Mouse (Mus musculus) cerebellum, postnatal 14 days (tissue): ENCODE data around the gene Ltbp2.
A peak's percentile ranks its signal among the peaks of the same experiment; 100 is the strongest.

Source experiments
- DNase-seq, 2 experiments: peaks; one replicate each; pipeline ENCODE4 v3.0.0; 2021; ENCODE audit warnings: mixed read lengths in 2 of 2

The Ltbp2 gene

DNA sequence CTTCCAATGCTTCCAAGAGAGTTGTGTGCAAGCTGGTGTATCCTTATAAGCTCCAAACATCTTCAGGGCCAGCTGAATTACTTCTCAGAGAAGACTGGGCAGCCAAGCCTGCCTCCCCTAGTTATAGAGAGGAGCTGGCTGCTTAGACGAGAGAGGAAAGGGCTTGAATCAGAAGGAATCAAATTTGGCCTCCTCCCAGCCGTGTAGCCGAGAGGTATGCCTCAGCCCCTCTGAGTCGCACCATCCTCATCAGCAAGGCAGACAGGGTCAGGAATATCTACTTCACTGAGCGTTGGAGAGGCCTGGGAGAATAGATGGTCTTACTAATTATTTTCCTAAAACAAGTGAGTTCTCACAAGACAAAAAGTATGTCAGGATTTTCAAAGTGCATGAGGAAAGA, 40.7 kb downstream of the Ltbp2 start:
- no peak for DNase-seq

GRCm38 (mm10) chr12:84834773-84835172, 41.6 kb downstream of the Ltbp2 start:
- DNase-seq = no peak

DNA sequence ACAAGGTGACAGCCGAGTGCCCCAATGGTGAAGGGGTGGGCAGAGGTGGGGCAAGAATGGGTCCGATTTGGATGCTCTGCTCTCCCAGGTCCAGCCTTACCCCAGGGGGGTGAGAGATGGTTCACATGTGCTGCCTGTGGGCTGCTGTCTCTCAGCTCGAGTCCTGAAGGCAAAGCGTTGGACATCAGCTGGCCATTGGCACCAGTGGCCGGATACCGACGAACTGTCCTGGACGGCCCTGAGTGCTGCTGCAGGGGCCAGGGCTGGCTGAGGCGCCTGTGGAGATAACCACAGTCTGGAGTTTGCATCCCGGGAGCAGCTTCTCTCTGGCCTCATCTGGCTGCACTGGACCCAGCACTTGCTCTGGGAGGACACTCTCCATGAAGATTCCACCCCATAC, 44.7 kb downstream of the Ltbp2 start:
- DNase-seq = peak in 1 of 2 experiments; percentile 31

GRCm38 (mm10) chr12:84831141-84831540, 45.2 kb downstream of the Ltbp2 start:
- DNase-seq = peak in 1 of 2 experiments; percentile 38

GRCm38 (mm10) chr12:84830438-84830837, 45.9 kb downstream of the Ltbp2 start:
- DNase-seq = peak; percentile 45 to 48

DNA sequence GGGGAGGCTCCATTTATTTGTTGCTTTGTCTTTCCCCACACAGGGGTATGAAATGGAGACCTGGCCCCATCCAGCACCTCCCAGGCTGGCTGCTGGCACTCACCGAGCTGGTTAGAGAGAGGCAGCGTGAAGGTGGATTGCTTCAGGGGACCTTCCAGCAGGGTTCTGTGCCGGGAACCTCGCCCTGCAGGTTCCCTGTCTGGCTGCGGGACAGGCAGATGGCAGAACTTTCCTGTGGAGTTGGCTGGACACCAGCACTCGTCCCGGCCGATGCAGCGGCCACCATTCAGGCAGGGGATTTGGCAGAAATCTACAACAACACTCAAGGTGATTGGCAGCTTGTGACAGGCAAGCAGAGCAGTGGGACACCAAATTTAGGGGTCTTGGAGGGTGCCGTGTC, 46.4 kb downstream of the Ltbp2 start:
- DNase-seq = peak; percentile 82 to 87

- peak; percentile 28 to 39 for DNase-seq
These were observed 47.1 kb downstream of the Ltbp2 start for GRCm38 (mm10) chr12:84829109-84829724.

DNA sequence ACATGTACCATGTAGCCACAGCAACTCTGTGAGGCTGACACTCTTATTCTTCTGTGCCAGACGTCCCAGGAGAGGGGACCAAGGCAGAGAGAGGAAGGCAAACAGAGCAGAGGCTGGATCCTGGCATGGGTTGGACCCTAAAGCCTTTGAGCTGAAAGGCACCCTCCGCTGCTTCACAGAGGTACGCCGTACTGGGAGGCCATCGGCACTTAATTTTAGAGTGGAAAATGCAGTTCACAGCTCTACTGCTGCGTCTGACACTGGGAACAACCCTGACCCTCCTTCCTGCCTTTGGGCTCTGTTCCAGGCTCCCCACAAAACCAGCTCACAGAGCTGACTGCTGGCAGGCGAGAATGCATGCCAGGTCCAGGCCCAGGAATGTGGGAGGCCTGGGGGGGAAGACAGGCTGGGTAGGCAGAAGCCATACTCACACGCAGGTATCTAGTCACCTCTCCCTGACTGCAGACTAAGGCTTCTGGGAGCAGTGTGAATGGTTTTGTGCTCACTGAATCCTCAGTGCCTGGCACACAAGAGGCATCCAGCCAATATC, 48.9 kb downstream of the Ltbp2 start:
- peak; percentile 51 to 65 for DNase-seq

DNA sequence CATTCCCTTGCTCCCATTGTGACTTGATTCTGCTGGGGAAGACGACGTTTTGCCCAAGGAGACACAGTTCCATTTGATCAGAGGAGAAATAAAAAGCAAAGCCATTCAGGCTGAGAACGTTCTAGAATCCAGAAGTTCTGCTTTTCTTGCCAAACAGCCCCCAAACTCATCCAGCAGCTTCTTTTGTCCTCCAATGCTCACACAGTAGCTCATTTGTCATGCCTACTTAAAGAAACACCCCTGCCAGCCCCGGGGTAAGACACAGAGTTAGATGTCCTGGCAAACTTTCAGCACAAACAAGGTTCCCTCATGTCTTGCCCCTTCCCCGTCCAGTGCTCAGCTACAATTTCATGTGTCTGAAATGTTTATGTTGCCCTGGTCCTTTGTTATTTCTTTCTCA, 52.1 kb downstream of the Ltbp2 start:
- no peak for DNase-seq

DNA sequence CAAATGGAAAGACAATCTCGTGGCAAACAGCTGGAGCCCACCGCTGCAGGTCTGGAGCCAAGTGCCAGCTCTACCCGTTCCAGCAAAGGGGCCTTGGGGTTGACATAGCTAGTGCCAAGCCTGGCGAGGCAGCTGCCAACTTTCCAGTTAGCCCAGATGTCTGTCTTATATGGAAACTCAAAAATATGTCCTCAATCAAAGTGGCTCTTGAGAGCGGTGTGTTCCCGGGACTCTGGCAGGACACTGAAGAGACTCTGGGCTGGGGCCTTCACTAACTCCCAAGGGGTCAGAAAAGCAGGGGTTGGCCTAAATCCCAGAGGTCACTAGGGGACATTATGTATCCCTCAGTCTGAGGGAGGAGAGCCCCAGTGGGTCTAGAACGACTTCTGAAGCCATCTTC, 52.7 kb downstream of the Ltbp2 start:
- peak in 1 of 2 experiments; percentile 38 for DNase-seq

DNA sequence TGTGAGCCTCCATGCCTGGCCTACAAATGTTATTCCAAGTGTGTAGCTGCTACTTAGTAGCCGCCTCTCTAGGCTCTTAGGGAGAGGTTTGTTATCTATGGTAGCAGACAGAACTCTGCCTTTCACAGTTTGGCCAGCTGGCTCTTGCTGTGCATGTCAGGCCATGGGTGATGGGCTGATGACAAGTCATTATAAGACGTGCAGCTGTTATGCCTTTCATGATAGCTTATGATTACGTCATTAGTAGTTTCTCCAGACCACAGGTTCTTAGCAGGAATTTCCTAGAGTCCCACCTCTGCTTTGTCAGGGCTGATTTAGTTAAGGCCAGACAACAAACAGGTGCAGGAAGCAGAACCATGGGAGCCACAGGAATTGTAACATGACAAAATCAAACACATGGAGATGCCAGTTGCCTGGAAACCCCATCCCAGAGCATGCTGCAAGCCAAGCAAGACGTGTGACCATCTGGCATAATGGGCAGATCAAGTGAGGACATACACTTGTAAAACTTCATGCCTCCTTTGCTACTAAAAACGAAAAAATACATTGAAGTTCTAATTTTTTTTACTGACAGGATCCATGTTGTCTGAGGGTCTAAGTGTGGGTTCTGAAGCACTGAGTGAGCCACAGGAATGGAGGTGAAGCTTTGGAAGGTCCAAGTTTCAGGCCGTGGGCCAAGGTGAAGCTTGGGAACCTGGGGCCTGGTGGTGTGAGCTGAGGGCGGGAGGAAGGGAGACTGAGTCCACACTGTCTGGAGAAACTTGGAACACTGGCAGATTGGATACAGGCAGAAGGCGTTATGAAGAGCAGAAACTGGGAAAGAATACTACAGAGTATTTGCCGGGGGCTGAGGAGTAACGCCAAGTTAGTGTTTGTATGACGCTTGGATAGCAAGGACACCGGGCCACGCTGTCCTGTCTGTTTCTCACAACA, 56.8 kb downstream of the Ltbp2 start:
- DNase-seq = peak; percentile 69 to 77

GRCm38 (mm10) chr12:84818496-84818895, 57.8 kb downstream of the Ltbp2 start:
- DNase-seq = peak in 1 of 2 experiments; percentile 60

- DNase-seq = no peak
These were observed 61.5 kb downstream of the Ltbp2 start for GRCm38 (mm10) chr12:84814663-84815325.

GRCm38 (mm10) chr12:84813773-84814172, 62.6 kb downstream of the Ltbp2 start:
- DNase-seq = peak; percentile 52 to 64

- peak; percentile 63 to 65 for DNase-seq
These were observed 64.3 kb downstream of the Ltbp2 start for GRCm38 (mm10) chr12:84812004-84812403.

- no peak for DNase-seq
These were observed 64.8 kb downstream of the Ltbp2 start for GRCm38 (mm10) chr12:84811510-84811909.

DNA sequence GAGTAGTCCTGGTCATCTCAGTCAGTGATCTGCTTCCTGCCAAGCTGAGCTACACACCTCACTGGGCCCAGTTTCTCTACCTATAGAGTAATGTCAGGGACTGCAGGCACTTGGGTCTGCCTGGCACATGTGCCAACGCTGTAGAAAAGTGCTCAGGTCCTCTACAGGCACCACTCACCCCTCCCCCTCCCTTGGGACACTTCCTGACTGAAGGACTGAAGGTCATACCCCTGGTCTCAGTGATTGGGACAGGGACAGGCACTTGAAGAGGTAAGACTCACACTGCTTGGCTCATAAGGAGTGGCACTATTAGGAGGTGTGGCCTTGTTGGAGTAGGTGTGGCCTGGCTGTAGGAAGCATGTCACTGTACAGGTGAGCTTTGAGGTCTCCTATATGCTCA, 65.5 kb downstream of the Ltbp2 start:
- no peak for DNase-seq

DNA sequence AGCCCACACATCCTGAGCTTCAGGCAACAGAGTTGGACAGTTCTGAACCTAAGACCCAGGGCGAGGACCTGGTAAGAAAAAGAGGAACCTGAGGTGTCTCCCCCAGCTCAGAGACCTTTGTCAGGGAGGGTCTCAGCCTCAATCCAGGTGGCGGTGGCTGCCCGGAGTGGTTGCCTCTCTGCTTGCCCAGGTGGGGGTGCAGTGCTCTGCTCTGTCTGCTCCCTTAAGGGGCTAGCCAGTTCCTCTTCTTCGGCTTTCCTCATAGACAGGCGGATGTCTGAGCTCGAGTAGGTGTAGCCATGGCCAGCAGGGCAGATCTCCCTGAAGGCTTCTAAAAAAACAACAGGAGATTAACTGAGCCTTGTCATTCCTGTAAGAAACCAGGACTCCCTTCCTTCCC, 67.3 kb downstream of the Ltbp2 start:
- DNase-seq = no peak

GRCm38 (mm10) chr12:84807351-84807750, 69.0 kb downstream of the Ltbp2 start:
- DNase-seq = peak; percentile 75 to 78

GRCm38 (mm10) chr12:84806726-84807125, 69.6 kb downstream of the Ltbp2 start:
- no peak for DNase-seq

DNA sequence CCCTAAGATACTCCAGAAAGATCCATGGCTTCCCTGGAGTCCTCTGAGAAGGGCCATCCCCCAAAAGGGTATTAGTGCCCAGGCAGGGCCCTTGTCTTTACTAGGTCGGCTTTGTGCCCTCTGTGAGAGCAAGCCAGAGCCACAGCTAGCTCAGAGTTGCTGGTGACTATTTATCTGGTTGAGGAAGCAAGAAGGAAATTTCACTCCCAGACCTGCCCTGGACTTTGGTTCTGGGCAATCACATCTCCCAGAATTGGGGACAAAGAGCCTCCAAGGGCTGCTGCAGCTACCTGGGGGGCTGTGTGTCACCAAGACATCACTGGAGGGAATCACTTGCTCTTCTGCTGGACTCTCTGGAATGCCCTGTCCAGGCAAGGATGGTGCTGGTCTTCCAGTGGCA, 70.3 kb downstream of the Ltbp2 start:
- no peak for DNase-seq

DNA sequence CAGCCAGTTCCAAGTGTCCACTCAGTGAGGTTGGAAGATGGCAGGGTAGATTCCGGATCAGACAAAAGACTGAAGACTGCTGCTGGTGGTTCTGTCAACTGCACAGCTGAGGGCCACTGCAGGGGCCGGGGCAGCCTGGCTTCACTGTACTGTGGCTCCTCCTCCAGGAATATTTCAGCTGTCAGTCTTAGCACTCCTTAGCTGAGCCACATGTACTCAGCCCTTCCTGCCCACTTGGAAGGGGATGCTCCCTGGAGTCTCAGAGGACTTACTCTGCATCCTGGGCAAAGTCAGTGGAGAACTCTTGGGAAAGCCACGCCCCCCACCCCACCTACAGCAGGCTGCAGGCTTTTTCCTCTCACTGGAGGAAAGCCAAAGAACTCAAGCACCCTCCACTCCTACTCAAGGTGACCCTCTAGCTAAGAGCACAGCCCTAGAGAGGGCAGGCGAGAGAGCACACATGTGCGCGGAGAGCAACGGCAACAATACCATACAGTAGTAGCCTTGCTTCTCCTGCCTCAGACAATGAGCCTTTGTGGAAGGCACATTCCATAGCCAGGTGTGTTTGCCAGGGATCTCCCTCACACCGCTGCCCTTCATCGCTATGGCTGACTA, 71.0 kb downstream of the Ltbp2 start:
- no peak for DNase-seq

DNA sequence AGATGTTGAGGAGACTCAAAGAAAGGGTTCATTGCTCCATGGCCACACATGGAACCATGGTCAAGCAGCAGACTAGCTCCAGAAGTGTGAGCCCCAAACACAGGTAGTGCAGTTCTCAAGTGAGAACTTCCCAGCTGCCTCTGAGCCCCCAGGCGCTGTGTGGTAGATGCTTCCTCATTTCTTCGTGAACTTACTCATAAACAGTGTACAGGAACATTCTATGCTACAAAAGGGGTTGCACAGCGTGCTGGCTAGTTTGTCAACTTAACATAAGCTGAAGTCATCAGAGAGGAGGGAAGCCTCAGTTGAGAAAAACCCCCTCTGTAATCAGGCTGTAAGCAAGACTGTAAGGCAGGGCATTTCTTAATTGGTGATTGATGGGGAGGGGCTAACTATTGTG, 73.7 kb downstream of the Ltbp2 start:
- DNase-seq = no peak
